ENCODE assay signal across 28 mouse cellular contexts in genomic region chr2:120315077-120315476, GRCm38 (mm10). TPM values are rescaled to one million over a fixed set of nuclear protein-coding genes. Genes with fewer than 3 reads are reported as not detected.
DNase-seq lines count a peak whose midpoint lies in the region; ATAC-seq and TF ChIP-seq lines count a peak whose summit lies in the region.
"Had no signal": no experiment of that assay in that cellular context is flagged by ENCODE, and none has a peak within 500 bp of the region (broad histone marks: within the 10 kb centered on the region; RNA-seq: fewer than 3 reads in every experiment).

No protein-coding gene starts in this region.

- no peak overlapping the region for H3K27ac ChIP-seq in intestine, embryonic 16.5 days (ENCODE audit: low read length)
- peak overlapping the region; percentile 73 for H3K27ac ChIP-seq in stomach, postnatal 0 days (replicated peaks)
- H3K27ac ChIP-seq: embryonic facial prominence, embryonic 12.5 days; embryonic facial prominence, embryonic 15.5 days; forebrain, embryonic 13.5 days; heart, embryonic 15.5 days; hindbrain, embryonic 10.5 days; hindbrain, embryonic 13.5 days had no signal

- no peak for TF ChIP-seq EP300 in stomach, postnatal 0 days (optimal IDR thresholded peaks at IDR 0.05)

- H3K36me3 ChIP-seq in intestine, embryonic 16.5 days (ENCODE audit: control insufficient read depth, insufficient read depth, low read length) = 0 out of 2 replicates have a peak, but pooled peaks cover 8% of the 10 kb centered on the region
- H3K36me3 ChIP-seq in stomach, postnatal 0 days (ENCODE audit: control insufficient read depth, insufficient read depth, low read length) = peaks cover 10% of the 10 kb centered on the region

- no peak overlapping the region for H3K4me2 ChIP-seq in intestine, embryonic 16.5 days (ENCODE audit: low read depth, low read length)
- H3K4me2 ChIP-seq in stomach, postnatal 0 days (replicated peaks; ENCODE audit: low read depth) = no peak overlapping the region
- H3K4me2 ChIP-seq: embryonic facial prominence, embryonic 12.5 days; embryonic facial prominence, embryonic 15.5 days; forebrain, embryonic 13.5 days; heart, embryonic 12.5 days; heart, embryonic 15.5 days; hindbrain, embryonic 13.5 days had no signal

- H3K4me3 ChIP-seq in intestine, embryonic 16.5 days (ENCODE audit: low read length) = no peak overlapping the region
- no peak overlapping the region for H3K4me3 ChIP-seq in stomach, postnatal 0 days (ENCODE audit: low read depth, low read length)
- H3K4me3 ChIP-seq: embryonic facial prominence, embryonic 12.5 days; embryonic facial prominence, embryonic 15.5 days; forebrain, embryonic 13.5 days; heart, embryonic 12.5 days; heart, embryonic 15.5 days; hindbrain, embryonic 10.5 days; hindbrain, embryonic 13.5 days had no signal

- H3K9ac ChIP-seq in intestine, embryonic 16.5 days (ENCODE audit: low read depth, low read length) = no peak overlapping the region
- no peak overlapping the region for H3K9ac ChIP-seq in stomach, postnatal 0 days (ENCODE audit: low read length)
- H3K9ac ChIP-seq: embryonic facial prominence, embryonic 12.5 days; embryonic facial prominence, embryonic 15.5 days; forebrain, embryonic 13.5 days; heart, embryonic 12.5 days; heart, embryonic 15.5 days; hindbrain, embryonic 13.5 days had no signal

- DNase-seq in urinary bladder, adult 18-20 months (ENCODE audit: low spot score in 2 of 2) = peak; percentile 31 to 42
- DNase-seq in urinary bladder, postnatal 4 days (ENCODE audit: low spot score in 2 of 2) = no peak
- DNase-seq in fat pad, adult 2 months (ENCODE audit: extremely low read depth, low read depth, low spot score) = peak; percentile 39
- DNase-seq in stomach, postnatal 0 days (ENCODE audit: low spot score) = no peak
- no peak for DNase-seq in left cerebral cortex, adult 9 months (ENCODE audit: low spot score in 2 of 2)
- no peak for DNase-seq in B cell, adult 2 months
- DNase-seq: adrenal gland, adult 2 months; adrenal gland, postnatal 14 days; cerebellum, adult 11 months; cerebellum, adult 2 months; cerebellum, adult 9-11 months; cerebellum, postnatal 25 days; gastrocnemius, postnatal 10 days; gastrocnemius, postnatal 36 days; heart, postnatal 10 days; heart, postnatal 36 days had no signal

- 56% methylated on average over 4 of the region's 4 CpGs for WGBS in intestine, embryonic 16.5 days
- 50% methylated on average over 4 of the region's 4 CpGs for WGBS in stomach, postnatal 0 days

- H3K27me3 ChIP-seq in intestine, embryonic 16.5 days (replicated peaks; ENCODE audit: control insufficient read depth, insufficient read depth, low read length) = no peaks in the 10 kb centered on the region
- H3K27me3 ChIP-seq in stomach, postnatal 0 days (ENCODE audit: control insufficient read depth, insufficient read depth, low read length) = no peaks in the 10 kb centered on the region
- H3K27me3 ChIP-seq: embryonic facial prominence, embryonic 12.5 days; embryonic facial prominence, embryonic 15.5 days; forebrain, embryonic 13.5 days; heart, embryonic 12.5 days; heart, embryonic 15.5 days; hindbrain, embryonic 13.5 days had no signal

- TF ChIP-seq CTCF in stomach, postnatal 0 days (IDR thresholded peaks at IDR 0.05; ENCODE audit: low read depth) = no peak

- ATAC-seq in intestine, embryonic 16.5 days = peak; percentile 52
- ATAC-seq in stomach, postnatal 0 days (ENCODE audit: low FRiP score, low TSS enrichment) = no peak; the same call in 1 of the 2 replicates
- ATAC-seq: CD4-positive, CD25-positive, alpha-beta regulatory T cell, adult 4 months; forebrain, embryonic 13.5 days; forebrain, embryonic 16.5 days; hindbrain, embryonic 16.5 days had no signal

- H3K4me1 ChIP-seq in intestine, embryonic 16.5 days (ENCODE audit: control insufficient read depth, insufficient read depth, low read length) = peaks cover 3% of the 10 kb centered on the region
- H3K4me1 ChIP-seq in stomach, postnatal 0 days (replicated peaks; ENCODE audit: control insufficient read depth, insufficient read depth) = no peaks in the 10 kb centered on the region
- H3K4me1 ChIP-seq: embryonic facial prominence, embryonic 12.5 days; embryonic facial prominence, embryonic 15.5 days; forebrain, embryonic 13.5 days; heart, embryonic 15.5 days; hindbrain, embryonic 10.5 days; hindbrain, embryonic 13.5 days had no signal

- H3K9me3 ChIP-seq in intestine, embryonic 16.5 days (ENCODE audit: control insufficient read depth, low read length) = no peaks in the 10 kb centered on the region
- H3K9me3 ChIP-seq in stomach, postnatal 0 days (ENCODE audit: control insufficient read depth, low read length) = no peaks in the 10 kb centered on the region
- H3K9me3 ChIP-seq: embryonic facial prominence, embryonic 12.5 days; embryonic facial prominence, embryonic 15.5 days; forebrain, embryonic 13.5 days; heart, embryonic 12.5 days; heart, embryonic 15.5 days; hindbrain, embryonic 10.5 days; hindbrain, embryonic 13.5 days had no signal

RNA-seq across cellular contexts. Expression of gene Pla2g4f, which starts 1.1 kb away (rescaled TPM):
- polyA plus RNA-seq in intestine, embryonic 16.5 days (2015; fragmentation: Nextera tagmentation; extraction: Ambion mirVana) = 0.64 and 0.70 TPM in 2 replicates
- polyA plus RNA-seq in stomach, postnatal 0 days (2015; fragmentation: Nextera tagmentation; extraction: Ambion mirVana) = 21.9 and 22.7 TPM in 2 replicates
- polyA plus RNA-seq: adrenal gland, adult 2 months; C2C12; forebrain, embryonic 13.5 days; forebrain, embryonic 16.5 days; heart, embryonic 12.5 days; hindbrain, embryonic 10.5 days; hindbrain, embryonic 13.5 days; hindbrain, embryonic 16.5 days had no signal

RNA-seq across cellular contexts. Expression of gene Pla2g4d, which starts 26.1 kb away (rescaled TPM):
- 0.06 TPM in 1 of 2 replicates, not detected in the other for polyA plus RNA-seq in intestine, embryonic 16.5 days (2015; fragmentation: Nextera tagmentation; extraction: Ambion mirVana)
- 9.8 and 10.6 TPM in 2 replicates for polyA plus RNA-seq in stomach, postnatal 0 days (2015; fragmentation: Nextera tagmentation; extraction: Ambion mirVana)
- polyA plus RNA-seq: C2C12; CD4-positive, CD25-positive, alpha-beta regulatory T cell, adult 4 months; forebrain, embryonic 13.5 days; forebrain, embryonic 16.5 days; heart, embryonic 12.5 days; hindbrain, embryonic 10.5 days; hindbrain, embryonic 13.5 days had no signal

RNA-seq across cellular contexts. Expression of gene Vps39, which starts 37.9 kb away (rescaled TPM):
- 18.1 and 20.9 TPM in 2 replicates for polyA plus RNA-seq in intestine, embryonic 16.5 days (2015; fragmentation: Nextera tagmentation; extraction: Ambion mirVana)
- polyA plus RNA-seq in stomach, postnatal 0 days (2015; fragmentation: Nextera tagmentation; extraction: Ambion mirVana) = 8.4 and 9.2 TPM in 2 replicates

Comparison
In these comparisons a context has a peak if more than half of its experiments do, and no peak if none do; other contexts are left out.
1. DNase-seq: peak in urinary bladder, adult 18-20 months (2 of 2) and fat pad, adult 2 months (single experiment); none in urinary bladder, postnatal 4 days (0 of 2), stomach, postnatal 0 days (single experiment), left cerebral cortex, adult 9 months (0 of 2) and B cell, adult 2 months (0 of 2).
2. RNA of gene Pla2g4f, which starts 1.1 kb away (polyA plus RNA-seq): 21.9 to 22.7 TPM in stomach, postnatal 0 days; 0.64 to 0.70 TPM in intestine, embryonic 16.5 days; every median in the first group is over 10 times any median in the second.
3. RNA of gene Pla2g4d, which starts 26.1 kb away (polyA plus RNA-seq): 9.8 to 10.6 TPM in stomach, postnatal 0 days; 0.06 TPM in intestine, embryonic 16.5 days; every median in the first group is over 10 times any median in the second.